Mouse (Mus musculus) hindbrain, embryonic 11.5 days (tissue): Measurements from ENCODE around the gene Rdh16. TPM values are rescaled to one million over a fixed set of nuclear protein-coding genes. Genes with fewer than 3 reads are reported as not detected.

Source experiments
- polyA plus RNA-seq: library from polyadenylated mRNA; unstranded; fragments of >200 nt; fragmentation: Nextera tagmentation; extraction: Ambion mirVana; gene quantifications from 2 replicates; pipeline ENCODE4 v1.2.1, GENCODE M21; 2014

Gene Rdh16
- polyA plus RNA-seq, 1 experiment from 2014 or later, result not detected

Other genes starting within 250 kb of the Rdh16 start
- 66.3 and 67.1 TPM in 2 replicates for gene Lrp1, start 180.0 kb upstream of the Rdh16 start, polyA plus RNA-seq
- gene Stat6, start 158.2 kb upstream of the Rdh16 start, polyA plus RNA-seq, result 6.0 and 6.9 TPM in 2 replicates
- gene Nemp1, start 134.3 kb upstream of the Rdh16 start, polyA plus RNA-seq, result 8.6 and 9.3 TPM in 2 replicates
- 4.3 and 4.9 TPM in 2 replicates for gene Nab2, start 132.6 kb upstream of the Rdh16 start, polyA plus RNA-seq
- 0.45 and 0.57 TPM in 2 replicates for gene Myo1a, start 96.0 kb upstream of the Rdh16 start, polyA plus RNA-seq
- gene Tac2, start 76.7 kb upstream of the Rdh16 start, polyA plus RNA-seq, result not detected in 2 replicates
- gene Zbtb39, start 61.6 kb upstream of the Rdh16 start, polyA plus RNA-seq, result 7.2 and 9.3 TPM in 2 replicates
- 0.25 and 0.63 TPM in 2 replicates for gene Gpr182, start 49.4 kb upstream of the Rdh16 start, polyA plus RNA-seq
- gene Rdh1, start 41.4 kb upstream of the Rdh16 start, polyA plus RNA-seq, result 0.05 TPM in 1 of 2 replicates, not detected in the other
- gene Rdh16f1, start 41.4 kb upstream of the Rdh16 start, polyA plus RNA-seq, result not detected in 2 replicates
- gene Rdh9, start 24.8 kb upstream of the Rdh16 start, polyA plus RNA-seq, result 0.06 TPM in 1 of 2 replicates, not detected in the other
- not detected in 2 replicates for gene Rdh19, start 48.8 kb downstream of the Rdh16 start, polyA plus RNA-seq
- gene Rdh16f2, start 65.3 kb downstream of the Rdh16 start, polyA plus RNA-seq, result not detected in 2 replicates
- not detected in 2 replicates for gene Rdh7, start 87.7 kb downstream of the Rdh16 start, polyA plus RNA-seq
- gene Sdr9c7, start 97.4 kb downstream of the Rdh16 start, polyA plus RNA-seq, result not detected in 2 replicates
- gene Hsd17b6, start 206.5 kb downstream of the Rdh16 start, polyA plus RNA-seq, result not detected in 2 replicates
- 87.8 and 88.3 TPM in 2 replicates for gene Prim1, start 214.0 kb downstream of the Rdh16 start, polyA plus RNA-seq
- 858 and 879 TPM in 2 replicates for gene Naca, start 234.4 kb downstream of the Rdh16 start, polyA plus RNA-seq